Mouse (Mus musculus) heart, embryonic 14.5 days (tissue): ENCODE data around the gene Sbno1. TPM values are rescaled to one million over a fixed set of nuclear protein-coding genes. Genes with fewer than 3 reads are reported as not detected.

ENCODE experiments used
- ATAC-seq: fragments of 200-750 bp; cut with Nextera tagmentation; 2 replicates; pipeline ENCODE4 v1.8.0; 2017; ENCODE audit warnings: low read depth, moderate TSS enrichment; ENCODE audit not compliant: insufficient number of reproducible peaks, insufficient read depth, low FRiP score
- H3K27ac ChIP-seq, 2 experiments: fragments of 200-500 bp in 1 of 2; fragments of 300-500 bp in 1 of 2; sonication (generic) in 1 of 2; replicated peaks in 1 of 2; 2 replicates each; pipeline ENCODE4 v1.5.1; 2012 to 2014; ENCODE audit warnings: low read depth in 2 of 2, low read length in 2 of 2, control low read depth in 1 of 2, mild to moderate bottlenecking in 1 of 2, mixed read lengths in 1 of 2; ENCODE audit not compliant: control insufficient read depth in 1 of 2, insufficient read depth in 1 of 2
- H3K27me3 ChIP-seq: fragments of 300-500 bp; sonication (generic); 2 replicates; pipeline ENCODE4 v1.6.1; 2014; ENCODE audit warnings: mild to moderate bottlenecking, low read length, control low read depth; ENCODE audit not compliant: control insufficient read depth, insufficient read depth
- H3K36me3 ChIP-seq: fragments of 300-500 bp; sonication (generic); 2 replicates; pipeline ENCODE4 v1.6.1; 2014; ENCODE audit warnings: mild to moderate bottlenecking, control low read depth, low read length, mixed read lengths; ENCODE audit not compliant: control insufficient read depth, insufficient read depth
- H3K4me1 ChIP-seq, 2 experiments: fragments of 200-500 bp in 1 of 2; fragments of 300-500 bp in 1 of 2; sonication (generic) in 1 of 2; 2 replicates each; pipeline ENCODE4 v1.6.1; 2012 to 2014; ENCODE audit warnings: low read length in 2 of 2, control low read depth in 1 of 2, mixed read lengths in 1 of 2; ENCODE audit not compliant: control insufficient read depth in 2 of 2, insufficient read depth in 2 of 2
- H3K4me2 ChIP-seq: fragments of 300-500 bp; sonication (generic); 2 replicates; pipeline ENCODE4 v1.6.1; 2014; ENCODE audit warnings: mild to moderate bottlenecking, low read length
- H3K4me3 ChIP-seq, 2 experiments: fragments of 200-500 bp in 1 of 2; fragments of 300-500 bp in 1 of 2; sonication (generic) in 1 of 2; 2 replicates each; pipeline ENCODE4 v1.5.1; 2012 to 2014; ENCODE audit warnings: low read length in 2 of 2, mild to moderate bottlenecking in 2 of 2, control low read depth in 1 of 2, low read depth in 1 of 2, moderate library complexity in 1 of 2; ENCODE audit not compliant: control insufficient read depth in 1 of 2, insufficient read depth in 1 of 2
- H3K9ac ChIP-seq: fragments of 300-500 bp; sonication (generic); 2 replicates; pipeline ENCODE4 v1.6.1; 2014; ENCODE audit warnings: mild to moderate bottlenecking, low read length
- H3K9me3 ChIP-seq: fragments of 300-500 bp; sonication (generic); 2 replicates; pipeline ENCODE4 v1.6.1; 2016; ENCODE audit warnings: low read length, control low read depth; ENCODE audit not compliant: control insufficient read depth
- WGBS: fragments of 180-500 bp; shearing (Covaris S2); extraction: QIAGEN DNeasy Blood & Tissue Kit; methylation state at CpG from one replicate; pipeline ENCODE4 v1.1.7; 2014; 5-methylcytosine and 5-hydroxymethylcytosine counted together
- polyA plus RNA-seq: library from polyadenylated mRNA; unstranded; fragments of >200 nt; fragmentation: Nextera tagmentation; extraction: Ambion mirVana; gene quantifications from 2 replicates; pipeline ENCODE4 v1.2.1, GENCODE M21; 2014

The Sbno1 gene
- polyA plus RNA-seq, 1 experiment from 2014 or later: 68.1 TPM

DNA sequence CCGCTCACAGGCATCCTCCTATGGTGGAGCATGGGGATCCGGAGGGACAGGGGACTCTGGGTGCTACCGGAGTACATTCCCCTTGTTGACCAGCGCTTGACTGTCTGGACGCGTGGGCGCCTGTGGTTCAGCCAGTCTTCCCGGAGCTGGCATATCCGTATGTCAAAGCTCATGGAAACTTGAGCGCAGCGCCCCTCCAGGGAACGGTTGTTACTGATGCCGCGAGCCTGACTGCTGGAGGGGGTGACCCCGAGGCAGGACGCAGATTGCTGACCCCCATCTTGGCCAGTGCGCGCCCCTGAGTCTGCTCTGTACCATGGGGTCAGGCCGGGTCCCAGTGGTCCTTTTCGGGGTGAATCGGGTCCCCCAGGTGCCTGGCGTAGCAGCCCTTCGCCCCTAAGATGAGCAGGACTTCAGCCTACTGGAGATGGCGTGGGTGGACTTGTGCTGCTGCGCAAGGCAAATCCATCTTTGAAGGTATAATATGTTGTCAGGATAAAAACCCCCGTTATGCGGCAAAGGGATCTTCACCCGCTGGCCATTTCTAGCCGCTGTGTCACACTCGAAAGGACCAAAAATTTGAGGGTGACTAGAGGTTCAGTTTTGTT, 14.4 kb upstream of the Sbno1 start:
- under 1% methylated on average over 30 of the region's 30 CpGs for WGBS
- Histone ChIP-seq H3K9me3 (no peaks in the 10 kb centered on the region), H3K4me1 (peaks cover 5 to 14% of the 10 kb centered on the region in 2 experiments; a peak in 3 of 4 replicates), H3K4me2 (peak overlapping the region; percentile 93), H3K27me3 (no peaks in the 10 kb centered on the region), H3K27ac (peak overlapping the region; percentile 84 to 93), H3K9ac (peak overlapping the region; percentile 86), H3K4me3 (peak overlapping the region; percentile 71 to 73), H3K36me3 (no peaks in the 10 kb centered on the region)
- peak; percentile 69 for ATAC-seq

DNA sequence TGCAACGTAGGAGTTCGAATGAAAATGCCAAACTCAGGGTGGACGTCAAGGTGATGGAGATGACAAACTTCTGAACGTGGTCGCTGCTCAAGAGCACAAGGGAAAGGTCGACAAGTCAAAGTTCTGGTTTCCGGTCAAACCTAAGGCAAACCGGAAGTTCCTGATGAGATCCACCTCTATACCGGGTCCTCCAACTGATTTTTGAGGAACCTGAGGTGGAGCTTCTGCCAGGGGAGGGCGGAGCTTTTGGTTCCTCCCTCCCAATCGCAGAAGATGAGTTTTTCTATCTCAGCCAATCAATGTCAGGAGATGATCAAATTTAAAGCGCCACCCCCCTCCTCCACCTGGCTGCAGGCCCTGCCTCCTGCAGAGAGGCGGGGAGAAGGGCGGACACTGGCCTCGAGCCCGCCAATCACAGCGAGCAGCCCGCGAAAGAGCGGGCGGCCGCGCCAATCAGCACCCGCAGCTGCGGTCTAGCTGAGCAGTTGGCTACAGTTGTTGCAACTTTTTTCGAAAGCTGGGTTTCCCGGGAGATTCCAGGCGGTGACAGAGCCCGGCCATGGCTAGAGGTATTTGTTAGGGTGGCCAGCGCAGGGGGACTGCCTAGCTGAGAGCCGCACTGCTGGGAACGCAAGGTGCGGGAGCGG, 13.8 kb upstream of the Sbno1 start, which contains the start of gene Kmt5a:
TSS of gene Kmt5a (plus strand) at position 484 of the 647 bp plus-strand sequence.
- Histone ChIP-seq H3K4me2 (peak within 1 kb of the TSS; percentile 93), H3K27me3 (no peaks in the 10 kb centered on the region), H3K4me1 (peaks cover 2 to 10% of the 10 kb centered on the region in 2 experiments; a peak in 3 of 4 replicates), H3K4me3 (peak within 1 kb of the TSS; percentile 71 to 73), H3K9me3 (no peaks in the 10 kb centered on the region), H3K36me3 (no peaks in the 10 kb centered on the region), H3K9ac (peak within 1 kb of the TSS; percentile 86), H3K27ac (peak within 1 kb of the TSS; percentile 84 to 93)
- ATAC-seq: peak; percentile 96
- WGBS: under 1% methylated on average over 34 of the region's 34 CpGs

DNA sequence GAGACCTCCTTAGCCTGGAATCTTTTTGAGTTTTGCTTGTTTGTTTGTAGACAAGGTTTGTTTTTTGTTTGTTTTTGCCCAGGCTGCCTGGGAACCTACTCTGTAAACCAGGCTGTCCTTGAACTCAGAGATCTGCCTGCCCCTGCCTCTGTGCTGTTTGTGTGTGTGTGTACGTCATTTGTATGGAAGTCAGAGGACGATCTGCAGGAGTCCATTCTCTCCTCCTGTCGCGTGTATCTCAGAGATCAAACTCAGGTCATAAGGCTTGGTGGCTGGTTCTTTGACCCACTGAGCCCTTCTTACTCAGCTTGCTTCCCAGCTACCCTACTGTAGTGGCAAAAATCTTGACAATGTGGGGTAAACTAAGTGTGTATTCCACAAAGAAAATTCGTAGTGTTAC, 12.9 kb upstream of the Sbno1 start:
- H3K9ac ChIP-seq: no peak overlapping the region
- no peaks in the 10 kb centered on the region for H3K9me3 ChIP-seq
- H3K4me3 ChIP-seq: peak overlapping the region in 1 of 2 experiments; percentile 73; a peak in 1 of 4 replicates
- peaks cover 2 to 9% of the 10 kb centered on the region in 2 experiments; a peak in 3 of 4 replicates for H3K4me1 ChIP-seq
- WGBS: 64% methylated on average over 5 of the region's 5 CpGs
- peak overlapping the region; percentile 67 to 93; a peak in 3 of 4 replicates for H3K27ac ChIP-seq
- H3K4me2 ChIP-seq: peak overlapping the region; percentile 93
- no peak for ATAC-seq
- no peaks in the 10 kb centered on the region for H3K27me3 ChIP-seq
- no peaks in the 10 kb centered on the region for H3K36me3 ChIP-seq

DNA sequence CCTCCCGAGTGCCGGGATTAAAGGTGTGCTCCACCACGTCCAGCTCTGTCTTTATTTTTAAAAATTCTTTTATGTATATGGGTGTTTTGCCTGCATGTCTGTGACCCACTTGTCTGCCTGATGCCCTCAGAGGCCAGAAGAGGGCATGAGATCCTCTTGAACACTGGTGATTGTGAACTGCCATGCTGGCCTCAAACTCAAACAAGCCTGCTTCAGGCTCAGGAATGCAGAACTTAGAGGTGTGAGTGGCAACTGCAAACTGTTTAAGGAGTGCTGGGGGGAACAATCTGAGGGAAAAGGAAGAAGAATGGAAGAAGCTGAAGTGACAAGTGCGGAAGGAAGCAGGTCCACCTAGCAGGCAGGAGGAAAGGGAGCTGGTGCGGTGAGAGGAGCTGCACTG, 12.4 kb upstream of the Sbno1 start:
- Histone ChIP-seq H3K4me2 (no peak overlapping the region), H3K4me3 (no peak overlapping the region), H3K36me3 (no peaks in the 10 kb centered on the region), H3K9ac (no peak overlapping the region), H3K4me1 (peaks cover 2 to 9% of the 10 kb centered on the region in 2 experiments; a peak in 3 of 4 replicates), H3K27ac (peak overlapping the region; percentile 6 to 93; a peak in 3 of 4 replicates), H3K27me3 (no peaks in the 10 kb centered on the region), H3K9me3 (no peaks in the 10 kb centered on the region)
- ATAC-seq: no peak
- whole genome bisulfite sequencing: 88% methylated on average over 5 of the region's 5 CpGs

DNA sequence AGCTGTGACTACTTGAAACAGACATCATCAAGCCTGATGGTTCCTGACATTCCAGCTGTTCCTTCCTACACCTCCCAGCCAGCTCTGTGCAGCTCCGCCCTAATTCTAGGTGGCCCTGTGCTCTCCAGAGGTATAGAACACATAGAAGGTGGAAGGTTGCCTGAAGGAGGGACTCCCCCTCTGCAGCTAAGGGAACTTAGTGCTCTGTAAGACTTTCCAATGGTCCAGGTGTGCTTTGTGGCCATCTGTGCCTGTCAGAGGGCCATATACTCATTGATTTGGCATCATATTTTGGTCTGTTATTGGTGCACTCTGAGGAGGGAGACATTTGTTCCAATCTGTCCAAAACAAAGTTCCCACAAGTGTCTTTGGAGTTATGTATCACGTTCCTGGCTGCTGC, 7.2 kb upstream of the Sbno1 start:
- ATAC-seq: no peak
- Histone ChIP-seq H3K4me3 (no peak overlapping the region), H3K27ac (no peak overlapping the region), H3K4me2 (no peak overlapping the region), H3K27me3 (no peaks in the 10 kb centered on the region), H3K36me3 (no peaks in the 10 kb centered on the region), H3K9ac (no peak overlapping the region), H3K9me3 (no peaks in the 10 kb centered on the region), H3K4me1 (peaks cover 0 to 8% of the 10 kb centered on the region in 2 experiments; a peak in 1 of 4 replicates)
- WGBS: 65% methylated on average over 2 of the region's 2 CpGs

DNA sequence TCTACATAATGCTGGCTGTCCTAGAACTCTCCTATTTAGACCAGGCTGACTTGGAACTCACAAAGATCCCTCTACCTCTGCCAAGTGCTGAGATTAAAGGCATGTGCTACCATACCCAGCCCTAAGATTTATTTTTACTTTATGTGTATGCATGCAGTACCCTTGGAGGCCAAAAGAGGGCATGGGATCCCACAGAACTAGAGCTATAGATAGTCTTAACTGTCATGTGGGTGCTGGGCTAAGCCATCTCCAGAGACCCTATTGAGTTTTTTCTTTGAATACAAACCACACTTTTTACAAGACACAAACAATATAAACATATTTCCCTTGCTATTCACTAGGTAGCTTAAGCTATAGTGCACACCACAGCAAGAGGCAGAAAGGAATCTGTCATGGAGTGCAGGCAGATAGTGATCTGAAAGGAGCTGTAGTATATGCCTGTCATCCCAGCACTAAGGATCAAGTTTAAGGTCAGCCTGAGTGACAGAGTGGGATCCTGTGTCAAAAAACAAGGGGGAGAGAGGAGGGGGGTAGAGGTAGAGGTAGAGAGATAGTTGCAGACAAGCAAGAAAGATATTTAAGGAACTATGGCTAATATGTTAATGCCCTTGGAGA, 6.7 kb upstream of the Sbno1 start:
- peaks cover 0 to 8% of the 10 kb centered on the region in 2 experiments; a peak in 1 of 4 replicates for H3K4me1 ChIP-seq
- no peaks in the 10 kb centered on the region for H3K9me3 ChIP-seq
- no peak overlapping the region for H3K4me2 ChIP-seq
- H3K9ac ChIP-seq: 0 out of 2 replicates have a peak overlapping the region, but pooled peaks have one; percentile 2
- no peak overlapping the region for H3K4me3 ChIP-seq
- H3K27ac ChIP-seq: no peak overlapping the region
- no peaks in the 10 kb centered on the region for H3K36me3 ChIP-seq
- ATAC-seq: no peak; the same call in 1 of the 2 replicates
- H3K27me3 ChIP-seq: no peaks in the 10 kb centered on the region

DNA sequence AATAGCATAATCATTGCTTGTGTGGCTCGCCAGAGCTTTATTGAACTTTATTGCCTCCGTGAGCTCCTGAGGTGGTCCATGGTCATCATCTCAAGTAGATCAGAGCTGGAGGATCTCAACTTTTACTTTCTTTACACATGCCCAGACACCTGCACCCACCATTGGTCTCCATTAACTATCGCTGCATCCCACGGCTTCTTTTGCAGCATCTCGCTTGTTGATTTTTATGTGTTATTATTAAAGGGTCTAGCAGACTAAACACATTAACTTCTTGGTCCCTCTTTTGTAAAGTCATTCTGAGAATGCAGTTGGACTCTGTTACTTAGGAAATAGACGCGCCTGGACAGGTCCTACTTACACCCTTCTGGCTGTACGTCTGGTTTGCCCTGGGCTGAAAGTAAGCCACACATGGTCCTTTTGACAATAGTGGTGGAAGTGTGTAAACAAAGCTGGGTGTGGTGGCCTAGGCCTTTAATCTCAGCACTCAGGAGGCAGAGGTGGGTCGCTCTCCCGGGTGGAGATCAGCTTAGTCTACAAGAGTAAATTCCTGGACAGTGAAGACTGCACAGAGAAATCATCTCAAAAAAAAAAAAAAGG, 772 bp upstream of the Sbno1 start:
- ATAC-seq: no peak
- Histone ChIP-seq H3K4me2 (peak overlapping the region; percentile 62), H3K4me3 (peak overlapping the region in 1 of 2 experiments; percentile 68; a peak in 1 of 4 replicates), H3K27ac (peak overlapping the region in 1 of 2 experiments; percentile 89; a peak in 1 of 4 replicates), H3K9me3 (no peaks in the 10 kb centered on the region), H3K4me1 (peaks cover 0 to 14% of the 10 kb centered on the region in 2 experiments; a peak in 2 of 4 replicates), H3K27me3 (no peaks in the 10 kb centered on the region), H3K36me3 (peaks cover 8% of the 10 kb centered on the region; the same call in 1 of the 2 replicates), H3K9ac (peak overlapping the region; percentile 91)
- 93% methylated on average over 10 of the region's 10 CpGs for WGBS
